Mouse (Mus musculus) B cell, adult 62 days (primary cell): Measurements from ENCODE around the gene Ccdc120. TPM values are rescaled to one million over a fixed set of nuclear protein-coding genes. Genes with fewer than 3 reads are reported as not detected.

ENCODE experiments used
- total RNA-seq: library from RNA; stranded (reverse); gene quantifications from 4 replicates; pipeline ENCODE4 v1.2.4, GENCODE M21; 2023

Gene Ccdc120
- total RNA-seq, result not detected in 4 replicates

GRCm38 (mm10) chrX:7750432-7751116 is at the start of gene Ccdc120:
Ccdc120 (minus strand) TSS chrX:7750905.

DNA sequence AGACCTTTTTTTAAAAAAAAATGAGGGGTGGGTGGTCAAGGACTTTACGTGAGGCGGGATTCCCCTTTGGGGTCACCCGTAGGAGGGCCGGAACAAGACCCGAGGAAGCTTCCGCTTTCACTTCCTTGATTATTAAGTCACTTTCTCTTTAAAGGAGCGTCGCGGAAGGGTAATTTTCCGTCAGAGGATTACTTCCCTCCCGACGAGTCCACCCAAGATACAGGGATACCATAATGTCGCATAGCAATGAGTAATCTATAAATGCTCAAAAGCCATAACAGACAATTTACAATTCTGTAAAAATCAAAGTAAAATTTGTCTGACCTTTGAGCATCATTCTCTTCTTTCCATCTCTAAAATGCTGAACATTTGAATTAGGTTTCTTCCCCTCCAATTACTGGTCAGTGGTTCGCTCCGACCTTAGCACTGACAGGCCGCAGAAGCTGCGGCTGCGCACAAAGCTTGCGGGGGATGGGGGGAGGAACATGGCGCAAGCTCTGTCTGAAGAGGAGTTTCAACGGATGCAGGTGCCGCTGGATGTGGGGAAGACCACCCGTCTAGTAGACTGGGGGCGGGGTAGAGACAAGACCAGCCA is 38.9 kb upstream of the Ccdc120 start, which contains the start of gene Gripap1:
Gripap1 (plus strand) TSS at position 224 of the 595 bp plus-strand sequence.

GRCm38 (mm10) chrX:7762137-7762920 is 11.6 kb upstream of the Ccdc120 start, which contains the start of gene Tfe3:
Tfe3 (plus strand) TSS chrX:7762560.

DNA sequence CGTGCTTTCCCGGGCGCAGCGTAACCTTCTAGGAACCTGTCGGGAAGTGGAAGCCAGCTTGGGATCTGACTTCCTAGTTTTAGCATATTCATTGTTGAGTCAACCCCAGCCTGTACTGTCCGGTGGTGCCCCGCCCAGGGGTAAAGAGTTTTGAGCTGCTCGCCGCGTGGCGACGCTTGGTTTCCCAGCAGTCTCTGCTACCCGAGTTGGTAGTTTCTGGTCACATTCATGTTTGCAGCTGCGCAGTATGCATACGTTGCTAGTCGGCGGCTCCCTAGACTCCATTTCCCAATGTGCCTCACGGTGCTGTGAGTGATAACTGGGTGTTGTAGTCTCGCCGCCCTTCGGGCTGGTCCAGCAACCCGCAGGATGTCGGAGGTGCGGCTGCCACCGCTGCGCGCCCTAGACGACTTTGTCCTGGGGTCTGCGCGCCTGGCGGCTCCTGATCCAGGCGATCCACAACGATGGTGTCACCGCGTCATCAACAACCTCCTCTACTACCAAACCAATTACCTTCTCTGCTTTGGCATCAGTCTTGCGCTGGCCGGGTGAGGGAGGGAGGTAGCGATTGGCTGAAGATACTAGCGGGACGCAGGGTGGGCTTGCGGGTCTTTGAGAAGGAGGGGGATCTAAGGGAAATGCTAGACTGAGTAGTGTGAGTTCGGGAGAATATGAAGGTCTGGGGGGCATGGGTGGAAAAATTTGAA is 22.3 kb downstream of the Ccdc120 start, which contains the start of gene Praf2:
Praf2 (plus strand) TSS at position 225 of the 707 bp plus-strand sequence.

DNA sequence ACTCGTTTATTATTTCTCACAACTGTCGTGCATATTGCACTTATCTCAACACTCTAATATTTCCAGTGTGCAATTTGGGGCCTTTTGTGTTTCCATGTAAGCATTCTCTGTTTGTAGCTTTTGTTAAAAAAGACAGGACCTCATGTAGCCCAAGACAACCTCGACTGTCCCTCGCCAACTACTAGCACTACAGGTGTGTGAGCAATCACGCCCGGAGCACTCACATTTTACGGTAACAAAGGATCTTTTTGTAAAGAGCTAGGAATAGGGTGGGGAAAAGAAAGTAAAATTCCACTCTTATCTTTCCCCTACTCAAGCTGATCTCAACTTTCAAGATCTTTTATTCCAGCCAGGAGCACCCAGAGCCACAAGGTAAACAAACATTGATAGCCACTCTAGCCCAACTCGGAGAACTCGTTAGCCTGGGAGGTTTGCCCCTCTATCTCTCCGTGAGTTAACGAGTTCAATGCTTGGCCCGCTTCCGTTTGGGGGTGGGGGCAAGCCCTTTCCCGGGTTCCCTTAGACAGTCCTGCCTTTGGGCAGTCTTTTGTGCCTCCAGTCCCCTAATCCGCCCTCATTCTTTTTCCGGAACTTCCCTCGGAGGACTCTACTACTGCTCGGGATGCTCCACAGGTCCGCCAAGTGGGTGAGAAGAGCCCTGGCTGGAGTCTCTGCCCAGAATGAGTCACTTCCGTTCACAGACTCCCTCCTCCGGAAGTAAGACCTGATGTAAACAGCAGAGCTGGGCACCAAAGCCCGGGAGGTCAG is 29.0 kb downstream of the Ccdc120 start, which contains the start of gene Gm45208:
Gm45208 (plus strand) TSS at position 732 of the 768 bp plus-strand sequence.

DNA sequence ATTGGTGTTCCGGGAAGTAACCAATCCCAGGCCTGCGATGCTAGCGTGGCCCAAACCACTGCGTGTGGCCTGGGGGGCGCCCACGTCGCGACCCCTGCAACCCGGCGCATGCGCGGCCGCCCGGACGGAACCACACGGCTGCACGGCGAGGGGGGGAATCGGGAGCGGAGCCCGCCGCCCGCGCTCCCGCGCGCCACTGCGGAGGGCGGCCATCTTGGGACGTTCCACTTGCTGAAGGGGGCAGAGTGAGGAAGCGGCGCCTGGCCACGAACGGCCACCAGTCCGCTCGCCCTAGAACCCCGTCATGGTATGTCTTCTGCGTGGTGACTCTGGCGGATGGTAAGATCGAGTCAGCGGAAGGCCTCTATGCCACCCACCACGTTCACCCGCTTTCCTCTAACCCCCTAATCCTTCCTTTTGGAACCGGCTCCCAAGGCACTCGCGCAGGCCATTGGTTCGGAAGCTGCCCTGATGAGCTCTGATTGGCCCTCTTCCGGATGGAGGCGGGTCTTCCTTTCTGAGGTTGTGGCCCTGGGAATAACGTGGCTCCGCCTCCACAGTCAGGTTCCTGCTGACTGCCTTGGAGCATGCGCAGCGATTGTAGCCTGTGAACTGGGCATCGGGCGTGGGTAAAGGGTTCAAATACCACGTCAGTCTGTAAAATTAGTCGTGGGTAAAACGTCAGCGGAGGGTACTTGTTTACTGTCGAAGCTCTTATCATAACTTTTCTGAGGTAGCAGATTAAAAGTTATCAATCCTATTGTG is 36.4 kb downstream of the Ccdc120 start, which contains the start of gene Wdr45:
Wdr45 (plus strand) TSS at position 199 of the 765 bp plus-strand sequence.

GRCm38 (mm10) chrX:7696954-7697381 is 53.7 kb downstream of the Ccdc120 start, which contains the start of gene Gpkow:
Gpkow (plus strand) TSS chrX:7697131.

Other genes starting within 250 kb of the Ccdc120 start
- gene Foxp3, start 177.3 kb downstream of the Ccdc120 start, total RNA-seq, result 0.49 TPM in 1 of 4 replicates, not detected in the others
- 5.1 to 6.6 TPM (median 5.3 TPM) in 4 replicates for gene Ppp1r3f, start 176.6 kb downstream of the Ccdc120 start, total RNA-seq
- gene Ccdc22, start 145.4 kb downstream of the Ccdc120 start, total RNA-seq, result 19.2 to 22.5 TPM (median 20.0 TPM) in 4 replicates
- not detected in 4 replicates for gene Cacna1f, start 143.8 kb downstream of the Ccdc120 start, total RNA-seq
- 0.36 to 0.58 TPM (median 0.56 TPM) in 3 of 4 replicates, not detected in the other for gene Syp, start 112.4 kb downstream of the Ccdc120 start, total RNA-seq
- 24.4 to 28.3 TPM (median 25.8 TPM) in 4 replicates for gene Prickle3, start 93.6 kb downstream of the Ccdc120 start, total RNA-seq
- 85.6 to 91.6 TPM (median 88.3 TPM) in 4 replicates for gene Plp2, start 79.5 kb downstream of the Ccdc120 start, total RNA-seq
- not detected in 4 replicates for gene Magix, start 69.7 kb downstream of the Ccdc120 start, total RNA-seq
- 45.1 to 48.2 TPM (median 46.2 TPM) in 4 replicates for gene Gpkow, start 53.8 kb downstream of the Ccdc120 start, total RNA-seq
- 58.2 to 89.6 TPM (median 70.2 TPM) in 4 replicates for gene Wdr45, start 36.6 kb downstream of the Ccdc120 start, total RNA-seq
- gene Gm45208, start 28.7 kb downstream of the Ccdc120 start, total RNA-seq, result not detected in 4 replicates
- gene Praf2, start 22.5 kb downstream of the Ccdc120 start, total RNA-seq, result 9.6 to 13.9 TPM (median 12.0 TPM) in 4 replicates
- 26.2 to 36.6 TPM (median 32.7 TPM) in 4 replicates for gene Tfe3, start 11.7 kb upstream of the Ccdc120 start, total RNA-seq
- gene Gripap1, start 38.9 kb upstream of the Ccdc120 start, total RNA-seq, result 277 to 286 TPM (median 284 TPM) in 4 replicates
- gene Kcnd1, start 71.4 kb upstream of the Ccdc120 start, total RNA-seq, result 1.5 to 2.4 TPM (median 1.9 TPM) in 4 replicates
- gene Otud5, start 90.5 kb upstream of the Ccdc120 start, total RNA-seq, result 168 to 185 TPM (median 181 TPM) in 4 replicates
- gene Pim2, start 127.4 kb upstream of the Ccdc120 start, total RNA-seq, result 36.0 to 41.3 TPM (median 37.2 TPM) in 4 replicates
- 28.8 to 38.6 TPM (median 35.1 TPM) in 4 replicates for gene Slc35a2, start 133.1 kb upstream of the Ccdc120 start, total RNA-seq
- 126 to 133 TPM (median 129 TPM) in 4 replicates for gene Pqbp1, start 148.4 kb upstream of the Ccdc120 start, total RNA-seq
- gene Timm17b, start 148.5 kb upstream of the Ccdc120 start, total RNA-seq, result 38.8 to 55.7 TPM (median 51.5 TPM) in 4 replicates
- gene Gm10491, start 156.9 kb upstream of the Ccdc120 start, total RNA-seq, result not detected in 4 replicates
- 2.1 TPM in 1 of 4 replicates, not detected in the others for gene Gm10490, start 158.6 kb upstream of the Ccdc120 start, total RNA-seq
- not detected in 4 replicates for gene Pcsk1n, start 168.9 kb upstream of the Ccdc120 start, total RNA-seq
- gene Eras, start 177.7 kb upstream of the Ccdc120 start, total RNA-seq, result not detected in 4 replicates
- 15.9 to 26.0 TPM (median 21.4 TPM) in 4 replicates for gene Hdac6, start 197.0 kb upstream of the Ccdc120 start, total RNA-seq
- not detected in 4 replicates for gene Gata1, start 227.2 kb upstream of the Ccdc120 start, total RNA-seq